Mouse (Mus musculus) kidney, adult 2 months (tissue): ENCODE measurements around the gene Slit3.

Source experiments
- CTCF ChIP-seq: fragments of 200-500 bp; conservative IDR thresholded peaks from 2 replicates; pipeline ENCODE4 v1.5.1; 2011; ENCODE audit warnings: low read depth, mild to moderate bottlenecking, control low read depth, low read length, moderate library complexity, mixed read lengths; ENCODE audit not compliant: insufficient read depth, insufficient read length
- POLR2A ChIP-seq: fragments of 200-500 bp; IDR thresholded peaks from one replicate; pipeline ENCODE4 v1.6.1; 2011; ENCODE audit warnings: low read depth, low read length, control low read depth

DNA sequence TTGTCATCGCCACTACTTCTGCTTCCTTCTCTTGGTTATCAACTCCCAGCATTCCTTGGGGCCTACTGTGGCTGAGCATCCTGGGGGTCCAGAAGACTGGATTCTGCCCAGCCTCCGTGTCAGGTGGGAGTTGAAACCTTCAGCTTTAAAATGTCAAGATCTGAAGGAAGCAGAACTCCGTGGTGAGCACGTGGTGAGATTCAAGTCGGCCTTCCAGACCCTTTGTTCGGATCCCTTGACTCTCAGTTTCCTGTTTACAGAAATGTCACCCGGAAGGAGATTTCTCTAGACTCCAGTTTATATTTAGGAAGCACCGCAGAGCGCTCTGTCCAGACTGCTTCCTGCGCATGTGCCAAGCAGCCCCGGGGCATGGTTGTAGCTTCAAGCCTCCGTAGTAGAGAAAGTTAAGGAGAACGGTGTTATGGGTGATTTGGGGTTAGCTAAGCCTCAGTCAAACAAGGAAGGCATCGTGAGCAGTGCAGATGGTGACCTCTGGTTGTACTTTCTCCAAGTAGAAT is 167.8 kb downstream of the Slit3 start:
- TF ChIP-seq POLR2A (no peak), CTCF (no peak)
